Mouse (Mus musculus): ENCODE results near the gene Zc3h7a. TPM values are rescaled to one million over a fixed set of nuclear protein-coding genes. Genes with fewer than 3 reads are reported as not detected.
A peak's percentile ranks its signal among the peaks of the same experiment; 100 is the strongest.

Gene Zc3h7a
- polyA plus RNA-seq, 1 experiment from 2014 or later: 22.5 TPM

DNA sequence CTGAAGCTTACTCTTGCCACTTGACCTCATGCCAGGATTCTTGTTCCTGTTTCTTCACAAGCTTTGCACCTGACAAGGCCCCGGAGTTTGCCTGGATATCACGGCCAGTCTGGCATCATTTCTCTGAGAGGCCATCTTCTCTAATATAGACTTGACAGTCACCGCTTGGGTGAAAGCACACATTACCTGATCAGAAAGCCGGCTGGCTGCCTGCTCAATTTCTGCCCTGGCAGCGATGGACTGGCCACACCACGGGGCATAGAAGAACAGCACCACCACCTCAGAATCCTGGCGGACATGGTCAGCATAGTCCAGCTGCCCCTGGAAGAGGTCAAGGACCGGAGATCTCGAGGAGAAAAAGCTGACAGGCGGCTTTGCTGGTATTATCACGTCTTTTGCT lies 47.9 kb downstream of the Zc3h7a start:
- no peak overlapping the region for H3K27ac ChIP-seq (ENCODE audit: low read depth)
- H3K36me3 ChIP-seq (replicated peaks; ENCODE audit: insufficient read depth, low read length): peaks cover 34% of the 10 kb centered on the region
- H3K9ac ChIP-seq (replicated peaks): no peak overlapping the region
- no peak overlapping the region for H3K4me3 ChIP-seq (ENCODE audit: low read depth, low read length)
- WGBS (ENCODE audit: insufficient replicate concordance): 86% methylated on average over 11 of the region's 11 CpGs
- no peak for TF ChIP-seq EP300 (IDR thresholded peaks at IDR 0.05; ENCODE audit: low read depth)
- TF ChIP-seq CTCF (IDR thresholded peaks at IDR 0.05; ENCODE audit: low read depth): no peak
- ATAC-seq (no peak), DNase-seq (no peak)
- peaks cover 7% of the 10 kb centered on the region; the same call in 1 of the 2 replicates for H3K4me1 ChIP-seq (ENCODE audit: insufficient read depth)
- no peak overlapping the region for H3K4me2 ChIP-seq (ENCODE audit: low read depth, low read length)
- H3K9me3 ChIP-seq (ENCODE audit: low read length): no peaks in the 10 kb centered on the region
- no peaks in the 10 kb centered on the region for H3K27me3 ChIP-seq (ENCODE audit: insufficient read depth, low read length)

DNA sequence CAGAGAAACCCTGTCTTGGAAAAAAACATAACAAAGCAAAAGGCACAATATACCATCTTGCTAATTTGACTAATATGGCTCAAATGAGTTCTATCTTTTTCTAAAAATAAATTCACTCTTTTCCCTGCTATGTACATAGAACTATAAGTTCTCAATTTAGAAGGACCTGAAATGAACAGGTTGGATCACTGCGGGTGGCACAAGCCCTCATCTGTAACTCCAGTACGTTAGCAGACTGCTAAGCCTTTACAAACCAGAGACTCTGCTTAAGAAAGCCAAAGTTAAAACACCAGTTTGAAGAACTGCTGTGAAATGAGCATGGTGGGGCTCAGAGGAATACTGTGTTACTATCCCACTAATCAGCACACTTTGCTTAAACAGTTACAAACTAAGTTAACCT lies 50.8 kb downstream of the Zc3h7a start:
- H3K36me3 ChIP-seq (replicated peaks; ENCODE audit: insufficient read depth, low read length): peaks cover 53% of the 10 kb centered on the region
- 89% methylated on average over 2 of the region's 2 CpGs for WGBS (ENCODE audit: insufficient replicate concordance)

DNA sequence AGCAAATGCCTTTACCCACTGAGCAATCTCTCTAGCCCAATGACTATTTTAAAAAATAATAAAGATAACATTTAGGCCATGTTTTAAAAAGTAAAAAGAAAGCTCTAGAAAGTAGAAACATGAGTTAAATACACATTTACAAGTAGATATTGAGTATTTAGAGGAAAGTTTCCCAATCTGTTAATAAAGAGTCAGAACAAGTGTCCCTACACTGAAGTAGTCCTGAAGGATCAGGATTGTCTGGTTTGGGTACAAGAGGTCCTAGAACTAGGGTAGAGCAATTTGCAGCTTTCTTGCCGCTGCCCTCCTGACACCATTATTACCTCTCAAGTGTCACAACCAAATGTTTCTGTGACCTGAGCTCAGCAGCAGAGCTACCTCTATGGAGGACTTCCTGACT lies 52.1 kb downstream of the Zc3h7a start:
- DNase-seq: no peak

More for the DNA sequence above, 50.8 kb downstream of the Zc3h7a start:
- DNase-seq (no peak), ATAC-seq (no peak)
- H3K9me3 ChIP-seq (ENCODE audit: low read length): no peaks in the 10 kb centered on the region
- TF ChIP-seq CTCF (IDR thresholded peaks at IDR 0.05; ENCODE audit: low read depth) (no peak), EP300 (IDR thresholded peaks at IDR 0.05; ENCODE audit: low read depth) (no peak)
- no peak overlapping the region for H3K27ac ChIP-seq (ENCODE audit: low read depth)
- H3K4me3 ChIP-seq (ENCODE audit: low read depth, low read length): no peak overlapping the region
- H3K4me1 ChIP-seq (ENCODE audit: insufficient read depth): no peaks in the 10 kb centered on the region
- H3K9ac ChIP-seq (replicated peaks): no peak overlapping the region
- no peak overlapping the region for H3K4me2 ChIP-seq (ENCODE audit: low read depth, low read length)
- H3K27me3 ChIP-seq (ENCODE audit: insufficient read depth, low read length): no peaks in the 10 kb centered on the region

DNA sequence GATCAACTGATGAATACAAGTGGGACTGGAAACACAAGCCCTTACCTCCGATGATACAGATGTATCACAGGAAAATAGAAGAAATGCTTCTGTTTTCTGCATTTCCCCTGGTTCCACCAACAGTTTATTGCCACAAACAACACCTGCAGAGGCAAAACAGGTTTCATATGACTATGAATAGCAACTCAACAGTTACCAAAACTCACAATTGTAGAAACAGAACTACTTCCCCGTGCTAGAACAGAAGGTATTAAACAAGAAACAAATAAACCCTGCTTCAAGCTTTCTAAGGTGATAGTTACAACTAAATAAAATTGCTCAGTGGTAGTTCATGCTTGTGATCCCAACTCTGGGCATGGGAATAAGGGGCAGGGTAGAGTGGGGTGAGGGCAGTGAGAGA lies 53.6 kb downstream of the Zc3h7a start:
- Histone ChIP-seq H3K36me3 (replicated peaks; ENCODE audit: insufficient read depth, low read length) (peaks cover 68% of the 10 kb centered on the region), H3K27ac (ENCODE audit: low read depth) (peak overlapping the region; percentile 64), H3K4me3 (ENCODE audit: low read depth, low read length) (no peak overlapping the region), H3K4me2 (ENCODE audit: low read depth, low read length) (no peak overlapping the region), H3K27me3 (ENCODE audit: insufficient read depth, low read length) (no peaks in the 10 kb centered on the region), H3K9ac (replicated peaks) (no peak overlapping the region), H3K9me3 (ENCODE audit: low read length) (no peaks in the 10 kb centered on the region), H3K4me1 (ENCODE audit: insufficient read depth) (peaks cover 5% of the 10 kb centered on the region)
- no peak for TF ChIP-seq CTCF (IDR thresholded peaks at IDR 0.05; ENCODE audit: low read depth)
- TF ChIP-seq EP300 (IDR thresholded peaks at IDR 0.05; ENCODE audit: low read depth): no peak
- DNase-seq (no peak), ATAC-seq (no peak)
- 81% methylated on average over 2 of the region's 2 CpGs for WGBS (ENCODE audit: insufficient replicate concordance)

More for the DNA sequence above, 52.1 kb downstream of the Zc3h7a start:
- Histone ChIP-seq H3K4me3 (ENCODE audit: low read depth, low read length) (no peak overlapping the region), H3K36me3 (replicated peaks; ENCODE audit: insufficient read depth, low read length) (peaks cover 64% of the 10 kb centered on the region), H3K27me3 (ENCODE audit: insufficient read depth, low read length) (no peaks in the 10 kb centered on the region), H3K9ac (replicated peaks) (no peak overlapping the region), H3K27ac (ENCODE audit: low read depth) (no peak overlapping the region), H3K4me2 (ENCODE audit: low read depth, low read length) (no peak overlapping the region), H3K9me3 (ENCODE audit: low read length) (no peaks in the 10 kb centered on the region), H3K4me1 (ENCODE audit: insufficient read depth) (peaks cover 5% of the 10 kb centered on the region)
- ATAC-seq: no peak
- 93% methylated on average over 1 of the region's 1 CpGs for WGBS (ENCODE audit: insufficient replicate concordance)
- TF ChIP-seq CTCF (IDR thresholded peaks at IDR 0.05; ENCODE audit: low read depth) (no peak), EP300 (IDR thresholded peaks at IDR 0.05; ENCODE audit: low read depth) (no peak)

DNA sequence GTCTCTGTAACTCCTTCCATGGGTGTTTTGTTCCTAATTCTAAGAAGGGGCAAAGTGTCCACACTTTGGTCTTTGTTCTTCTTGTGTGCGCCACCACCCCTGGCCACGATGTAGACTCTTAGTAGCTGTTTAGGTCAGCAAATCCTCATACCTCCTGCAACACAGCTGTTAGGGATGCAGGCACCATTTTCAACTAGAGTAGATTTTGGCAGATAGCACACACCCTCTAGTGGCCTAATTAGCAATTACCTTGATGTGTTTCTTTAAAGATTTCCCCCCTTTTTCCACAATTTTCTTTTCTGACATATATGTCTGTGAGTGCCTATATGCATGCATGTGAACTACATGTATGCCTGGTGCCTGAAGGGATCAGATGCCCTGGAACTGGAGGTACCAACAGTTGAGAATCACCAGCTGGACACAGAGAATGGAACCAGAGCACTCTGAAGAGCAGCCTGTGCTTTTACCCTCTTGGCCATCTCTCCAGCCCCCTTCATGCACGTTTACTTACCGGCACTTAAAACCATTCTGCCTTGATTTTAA lies 66.9 kb downstream of the Zc3h7a start:
- ATAC-seq (no peak), DNase-seq (no peak)
- TF ChIP-seq CTCF (IDR thresholded peaks at IDR 0.05; ENCODE audit: low read depth): peak; percentile 75
- TF ChIP-seq EP300 (IDR thresholded peaks at IDR 0.05; ENCODE audit: low read depth): no peak

DNA sequence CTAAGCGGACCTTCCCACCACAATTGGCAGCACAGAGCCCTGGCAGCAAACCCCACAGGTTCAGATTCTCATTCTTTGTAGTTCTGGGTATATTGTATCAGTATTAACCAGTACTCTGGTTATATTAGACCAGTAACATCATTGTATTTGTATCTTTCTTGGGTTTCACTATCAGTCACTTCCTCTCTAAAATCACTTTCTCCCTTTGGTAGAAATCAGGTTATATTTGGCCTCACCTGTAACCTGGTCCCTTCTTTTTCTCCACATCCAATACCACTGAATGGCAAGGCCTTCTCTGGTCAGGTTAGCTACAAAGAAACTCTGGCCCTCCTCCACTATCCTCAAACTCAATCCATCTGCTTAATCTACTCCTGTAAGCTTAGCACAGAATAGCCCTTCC lies 71.3 kb downstream of the Zc3h7a start:
- WGBS (ENCODE audit: insufficient replicate concordance): 83% methylated on average over 1 of the region's 1 CpGs
- Histone ChIP-seq H3K36me3 (replicated peaks; ENCODE audit: insufficient read depth, low read length) (peaks cover 32% of the 10 kb centered on the region), H3K4me1 (ENCODE audit: insufficient read depth) (no peaks in the 10 kb centered on the region), H3K27me3 (ENCODE audit: insufficient read depth, low read length) (no peaks in the 10 kb centered on the region), H3K9me3 (ENCODE audit: low read length) (no peaks in the 10 kb centered on the region), H3K27ac (ENCODE audit: low read depth) (no peak overlapping the region), H3K9ac (replicated peaks) (no peak overlapping the region), H3K4me2 (ENCODE audit: low read depth, low read length) (no peak overlapping the region), H3K4me3 (ENCODE audit: low read depth, low read length) (no peak overlapping the region)
- ATAC-seq (no peak), DNase-seq (no peak)
- no peak for TF ChIP-seq CTCF (IDR thresholded peaks at IDR 0.05; ENCODE audit: low read depth)
- no peak for TF ChIP-seq EP300 (IDR thresholded peaks at IDR 0.05; ENCODE audit: low read depth)

More for the DNA sequence above, 66.9 kb downstream of the Zc3h7a start:
- Histone ChIP-seq H3K4me3 (ENCODE audit: low read depth, low read length) (no peak overlapping the region), H3K4me2 (ENCODE audit: low read depth, low read length) (no peak overlapping the region), H3K27me3 (ENCODE audit: insufficient read depth, low read length) (no peaks in the 10 kb centered on the region), H3K9ac (replicated peaks) (no peak overlapping the region), H3K27ac (ENCODE audit: low read depth) (no peak overlapping the region), H3K9me3 (ENCODE audit: low read length) (no peaks in the 10 kb centered on the region), H3K4me1 (ENCODE audit: insufficient read depth) (no peaks in the 10 kb centered on the region), H3K36me3 (replicated peaks; ENCODE audit: insufficient read depth, low read length) (peaks cover 20% of the 10 kb centered on the region; the same call in 1 of the 2 replicates)
- 60% methylated on average over 4 of the region's 4 CpGs for WGBS (ENCODE audit: insufficient replicate concordance)
